Mouse (Mus musculus): ENCODE measurements around the gene Dst.

GRCm38 (mm10) chr1:34123334-34123733, 215.3 kb downstream of the Dst start:
- TF ChIP-seq CTCF (IDR thresholded peaks at IDR 0.05; ENCODE audit: low read depth): no peak
- TF ChIP-seq EP300 (IDR thresholded peaks at IDR 0.05; ENCODE audit: low read depth): no peak; the same call in 1 of the 2 replicates

Measured in liver, embryonic 14.5 days (tissue).